Mouse (Mus musculus) heart, adult 2 months (tissue): ENCODE measurements around the gene Gab2.

Experiments used
- CTCF ChIP-seq: fragments of 200-600 bp; IDR thresholded peaks from 2 replicates; pipeline ENCODE4 v1.8.1; 2022; ENCODE audit warnings: antibody characterized with exemption, mild to moderate bottlenecking, moderate library complexity
- POLR2A ChIP-seq: fragments of 200-500 bp; IDR thresholded peaks from 2 replicates; pipeline ENCODE4 v1.6.1; 2011; ENCODE audit warnings: mild to moderate bottlenecking, low read depth, low read length, control low read depth; ENCODE audit not compliant: insufficient read depth

- no peak for TF ChIP-seq POLR2A
- no peak for TF ChIP-seq CTCF
Observed at GRCm38 (mm10) chr7:97332667-97333041, 251.3 kb downstream of the Gab2 start.
